8 mouse cellular contexts compared by ENCODE assay signal in genomic region chr11:75631561-75632225, GRCm38 (mm10). TPM values are rescaled to one million over a fixed set of nuclear protein-coding genes. Genes with fewer than 3 reads are reported as not detected.
DNase-seq lines count a peak whose midpoint lies in the region; ATAC-seq lines count a peak whose summit lies in the region.

No protein-coding gene starts in this region.

- peak; percentile 57 for DNase-seq in CD4-positive, CD25-positive, alpha-beta regulatory T cell, adult 2 months (ENCODE audit: low read depth, low spot score)
- peak; percentile 45 for DNase-seq in R1 (ENCODE audit: low read depth, low spot score)
- no peak for DNase-seq in midbrain, embryonic 10.5 days (ENCODE audit: low spot score)
- DNase-seq in gastrocnemius, postnatal 4 days (ENCODE audit: low spot score in 2 of 2): no peak

- peak overlapping the region; percentile 77; the same call in 1 of the 2 replicates for H3K27ac ChIP-seq in forebrain, embryonic 15.5 days (replicated peaks)
- peak overlapping the region; percentile 48; the same call in 1 of the 2 replicates for H3K27ac ChIP-seq in kidney, embryonic 16.5 days (ENCODE audit: low read length)
- no peak overlapping the region for H3K27ac ChIP-seq in midbrain, embryonic 10.5 days (replicated peaks)

- peak overlapping the region; percentile 79 for H3K9ac ChIP-seq in forebrain, embryonic 15.5 days (replicated peaks)
- peak overlapping the region; percentile 65 for H3K9ac ChIP-seq in kidney, embryonic 16.5 days (replicated peaks; ENCODE audit: low read length)

- 11% methylated on average over 13 of the region's 13 CpGs for WGBS in forebrain, embryonic 15.5 days
- 6% methylated on average over 13 of the region's 13 CpGs for WGBS in kidney, embryonic 16.5 days
- 13% methylated on average over 13 of the region's 13 CpGs for WGBS in midbrain, embryonic 10.5 days

- no peak for ATAC-seq in CD4-positive, CD25-positive, alpha-beta regulatory T cell, adult 4 months
- ATAC-seq in forebrain, embryonic 15.5 days (replicated peaks): no peak
- no peak for ATAC-seq in kidney, embryonic 16.5 days (ENCODE audit: low FRiP score, low TSS enrichment)
- no peak for ATAC-seq in erythroid progenitor cell, adult 5-6 weeks (replicated peaks; ENCODE audit: low FRiP score, poor library complexity, severe bottlenecking)

- H3K36me3 ChIP-seq in forebrain, embryonic 15.5 days: peaks cover 33% of the 10 kb centered on the region
- peaks cover 8% of the 10 kb centered on the region for H3K36me3 ChIP-seq in kidney, embryonic 16.5 days (ENCODE audit: insufficient read depth, low read length)
- H3K36me3 ChIP-seq in midbrain, embryonic 10.5 days: peaks cover 21% of the 10 kb centered on the region

- peaks cover 25% of the 10 kb centered on the region for H3K4me1 ChIP-seq in forebrain, embryonic 15.5 days
- peaks cover 36% of the 10 kb centered on the region for H3K4me1 ChIP-seq in kidney, embryonic 16.5 days (ENCODE audit: insufficient read depth, low read length)
- H3K4me1 ChIP-seq in midbrain, embryonic 10.5 days: peaks cover 32% of the 10 kb centered on the region

- peak overlapping the region; percentile 74 for H3K4me3 ChIP-seq in forebrain, embryonic 15.5 days
- H3K4me3 ChIP-seq in kidney, embryonic 16.5 days (ENCODE audit: low read length): peak overlapping the region; percentile 62
- peak overlapping the region; percentile 79 for H3K4me3 ChIP-seq in midbrain, embryonic 10.5 days

- H3K4me2 ChIP-seq in forebrain, embryonic 15.5 days (replicated peaks): peak overlapping the region; percentile 68
- H3K4me2 ChIP-seq in kidney, embryonic 16.5 days (replicated peaks; ENCODE audit: low read depth, low read length): peak overlapping the region; percentile 78

- no peaks in the 10 kb centered on the region for H3K9me3 ChIP-seq in forebrain, embryonic 15.5 days
- H3K9me3 ChIP-seq in kidney, embryonic 16.5 days (ENCODE audit: low read length): no peaks in the 10 kb centered on the region
- H3K9me3 ChIP-seq in midbrain, embryonic 10.5 days (replicated peaks): no peaks in the 10 kb centered on the region

- no peaks in the 10 kb centered on the region for H3K27me3 ChIP-seq in forebrain, embryonic 15.5 days
- no peaks in the 10 kb centered on the region for H3K27me3 ChIP-seq in kidney, embryonic 16.5 days (ENCODE audit: insufficient read depth, low read length)
- no peaks in the 10 kb centered on the region for H3K27me3 ChIP-seq in midbrain, embryonic 10.5 days (ENCODE audit: low read depth, poor library complexity, severe bottlenecking)

RNA-seq across cellular contexts. Expression of gene Inpp5k, which starts 0.9 kb away (rescaled TPM):
- 100 to 1,000 TPM; 123 to 160 TPM for polyA plus RNA-seq in CD4-positive, CD25-positive, alpha-beta regulatory T cell, adult 4 months (2017; shearing (Covaris generic))
- polyA plus RNA-seq in forebrain, embryonic 15.5 days (2015; fragmentation: Nextera tagmentation; extraction: Ambion mirVana): 47.2 and 47.4 TPM in 2 replicates
- polyA plus RNA-seq in kidney, embryonic 16.5 days (2015; fragmentation: Nextera tagmentation; extraction: Ambion mirVana): 33.2 and 34.2 TPM in 2 replicates
- 19.6 and 23.8 TPM in 2 replicates for polyA plus RNA-seq in midbrain, embryonic 10.5 days (2016; fragmentation: Nextera tagmentation; extraction: Ambion mirVana)
- 36.8 and 78.8 TPM in 2 replicates for total RNA-seq in erythroid progenitor cell, adult 5-6 weeks (2015; ENCODE audit: low replicate concordance)
- 38.4 and 46.3 TPM in 2 replicates for total RNA-seq in erythroid progenitor cell, adult 5-6 weeks (2017; ENCODE audit: low replicate concordance)
- total RNA-seq in gastrocnemius, postnatal 4 days (2021): 10 to 100 TPM; 26.7 to 28.4 TPM

RNA-seq across cellular contexts. Expression of gene Myo1c, which starts 18.6 kb away (rescaled TPM):
- 10 to 100 TPM; 16.2 to 30.4 TPM for polyA plus RNA-seq in CD4-positive, CD25-positive, alpha-beta regulatory T cell, adult 4 months (2017; shearing (Covaris generic))
- polyA plus RNA-seq in forebrain, embryonic 15.5 days (2015; fragmentation: Nextera tagmentation; extraction: Ambion mirVana): 9.2 and 11.1 TPM in 2 replicates
- 83.0 and 85.9 TPM in 2 replicates for polyA plus RNA-seq in kidney, embryonic 16.5 days (2015; fragmentation: Nextera tagmentation; extraction: Ambion mirVana)
- 16.4 and 19.3 TPM in 2 replicates for polyA plus RNA-seq in midbrain, embryonic 10.5 days (2016; fragmentation: Nextera tagmentation; extraction: Ambion mirVana)
- total RNA-seq in erythroid progenitor cell, adult 5-6 weeks (2015; ENCODE audit: low replicate concordance): 15.5 and 22.2 TPM in 2 replicates
- 17.3 and 21.2 TPM in 2 replicates for total RNA-seq in erythroid progenitor cell, adult 5-6 weeks (2017; ENCODE audit: low replicate concordance)
- 10 to 100 TPM; 87.9 to 88.1 TPM for total RNA-seq in gastrocnemius, postnatal 4 days (2021)

RNA-seq across cellular contexts. Expression of gene Pitpna, which starts 43.8 kb away (rescaled TPM):
- 10 to 100 TPM; 22.1 to 42.5 TPM for polyA plus RNA-seq in CD4-positive, CD25-positive, alpha-beta regulatory T cell, adult 4 months (2017; shearing (Covaris generic))
- 92.4 and 97.7 TPM in 2 replicates for polyA plus RNA-seq in forebrain, embryonic 15.5 days (2015; fragmentation: Nextera tagmentation; extraction: Ambion mirVana)
- polyA plus RNA-seq in kidney, embryonic 16.5 days (2015; fragmentation: Nextera tagmentation; extraction: Ambion mirVana): 70.4 and 72.1 TPM in 2 replicates
- 63.4 and 65.5 TPM in 2 replicates for polyA plus RNA-seq in midbrain, embryonic 10.5 days (2016; fragmentation: Nextera tagmentation; extraction: Ambion mirVana)
- 39.8 and 49.4 TPM in 2 replicates for total RNA-seq in erythroid progenitor cell, adult 5-6 weeks (2015; ENCODE audit: low replicate concordance)
- 18.0 and 33.4 TPM in 2 replicates for total RNA-seq in erythroid progenitor cell, adult 5-6 weeks (2017; ENCODE audit: low replicate concordance)
- 100 to 1,000 TPM; 106 to 117 TPM for total RNA-seq in gastrocnemius, postnatal 4 days (2021)

RNA-seq across cellular contexts. Expression of gene Crk, which starts 47.4 kb away (rescaled TPM):
- 10 to 100 TPM; 10.4 to 15.3 TPM for polyA plus RNA-seq in CD4-positive, CD25-positive, alpha-beta regulatory T cell, adult 4 months (2017; shearing (Covaris generic))
- 125 and 131 TPM in 2 replicates for polyA plus RNA-seq in forebrain, embryonic 15.5 days (2015; fragmentation: Nextera tagmentation; extraction: Ambion mirVana)
- 133 and 136 TPM in 2 replicates for polyA plus RNA-seq in kidney, embryonic 16.5 days (2015; fragmentation: Nextera tagmentation; extraction: Ambion mirVana)
- 127 and 133 TPM in 2 replicates for polyA plus RNA-seq in midbrain, embryonic 10.5 days (2016; fragmentation: Nextera tagmentation; extraction: Ambion mirVana)
- total RNA-seq in erythroid progenitor cell, adult 5-6 weeks (2015; ENCODE audit: low replicate concordance): 32.1 and 41.5 TPM in 2 replicates
- 43.8 and 83.8 TPM in 2 replicates for total RNA-seq in erythroid progenitor cell, adult 5-6 weeks (2017; ENCODE audit: low replicate concordance)
- total RNA-seq in gastrocnemius, postnatal 4 days (2021): 10 to 100 TPM; 67.5 to 76.6 TPM

Comparison
In these comparisons a context has a peak if more than half of its experiments do, and no peak if none do; other contexts are left out.
1. DNase-seq: peak in CD4-positive, CD25-positive, alpha-beta regulatory T cell, adult 2 months (single experiment) and R1 (single experiment); none in midbrain, embryonic 10.5 days (single experiment) and gastrocnemius, postnatal 4 days (0 of 2).
2. Peak in every context shown above with its lines, with median percentiles within 50 percentile points of each other: H3K4me3 ChIP-seq.